Mouse (Mus musculus) hindbrain, embryonic 15.5 days (tissue): ENCODE measurements around the gene Dap. TPM values are rescaled to one million over a fixed set of nuclear protein-coding genes. Genes with fewer than 3 reads are reported as not detected.

ENCODE experiments used
- ATAC-seq: fragments of 200-750 bp; cut with Nextera tagmentation; 2 replicates; pipeline ENCODE4 v1.8.0; 2017; ENCODE audit warnings: low read depth, moderate number of reproducible peaks, moderate TSS enrichment; ENCODE audit not compliant: low FRiP score
- H3K27ac ChIP-seq: fragments of 300-500 bp; sonication (generic); replicated peaks from 2 replicates; pipeline ENCODE4 v1.5.1; 2015; ENCODE audit warnings: mild to moderate bottlenecking, inconsistent platforms
- H3K27me3 ChIP-seq: fragments of 300-500 bp; sonication (generic); 2 replicates; pipeline ENCODE4 v1.6.1; 2015; ENCODE audit warnings: control low read depth, inconsistent platforms
- H3K36me3 ChIP-seq: fragments of 300-500 bp; sonication (generic); 2 replicates; pipeline ENCODE4 v1.6.1; 2015; ENCODE audit warnings: control low read depth, inconsistent platforms
- H3K4me1 ChIP-seq: fragments of 300-500 bp; sonication (generic); replicated peaks from 2 replicates; pipeline ENCODE4 v1.6.1; 2015; ENCODE audit warnings: control low read depth, inconsistent platforms
- H3K4me2 ChIP-seq: fragments of 300-500 bp; sonication (generic); 2 replicates; pipeline ENCODE4 v1.6.1; 2015; ENCODE audit warnings: moderate library complexity, mild to moderate bottlenecking, inconsistent platforms
- H3K4me3 ChIP-seq: fragments of 300-500 bp; sonication (generic); 2 replicates; pipeline ENCODE4 v1.5.1; 2015; ENCODE audit warnings: mild to moderate bottlenecking, inconsistent platforms
- H3K9ac ChIP-seq: fragments of 300-500 bp; sonication (generic); 2 replicates; pipeline ENCODE4 v1.6.1; 2015; ENCODE audit warnings: inconsistent platforms
- H3K9me3 ChIP-seq: fragments of 300-500 bp; sonication (generic); 2 replicates; pipeline ENCODE4 v1.6.1; 2016; ENCODE audit warnings: control low read depth, inconsistent platforms
- WGBS: fragments of 180-500 bp; shearing (Covaris S2); methylation state at CpG from one replicate; pipeline ENCODE4 v1.1.7; 2015; 5-methylcytosine and 5-hydroxymethylcytosine counted together
- polyA plus RNA-seq: library from polyadenylated mRNA; unstranded; fragments of >200 nt; fragmentation: Nextera tagmentation; extraction: Ambion mirVana; gene quantifications from 2 replicates; pipeline ENCODE4 v1.2.1, GENCODE M21; 2015

Gene Dap
- polyA plus RNA-seq, 1 experiment from 2014 or later: 30.4 TPM

DNA sequence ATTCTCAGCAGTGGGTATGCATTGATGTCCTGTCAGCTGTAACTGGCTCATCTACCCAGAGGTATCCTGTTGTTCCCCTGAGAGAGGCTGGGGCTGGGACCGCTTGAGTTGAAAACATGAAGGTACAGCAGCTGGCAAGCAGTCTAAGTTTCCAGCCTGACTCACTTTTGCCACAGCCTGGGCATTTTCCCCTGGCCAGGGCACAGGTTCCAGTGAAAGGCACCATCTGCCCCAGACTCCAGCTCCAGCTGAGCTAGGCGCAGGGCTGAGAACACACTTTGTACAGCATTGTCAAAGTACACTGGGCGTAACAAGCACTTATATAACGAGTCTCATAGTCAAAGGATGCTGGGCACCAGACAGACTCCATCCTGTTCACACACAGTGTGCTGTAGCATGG, 29.8 kb downstream of the Dap start:
- no peak overlapping the region for H3K9ac ChIP-seq
- H3K36me3 ChIP-seq: no peaks in the 10 kb centered on the region
- 78% methylated on average over 4 of the region's 4 CpGs for WGBS

DNA sequence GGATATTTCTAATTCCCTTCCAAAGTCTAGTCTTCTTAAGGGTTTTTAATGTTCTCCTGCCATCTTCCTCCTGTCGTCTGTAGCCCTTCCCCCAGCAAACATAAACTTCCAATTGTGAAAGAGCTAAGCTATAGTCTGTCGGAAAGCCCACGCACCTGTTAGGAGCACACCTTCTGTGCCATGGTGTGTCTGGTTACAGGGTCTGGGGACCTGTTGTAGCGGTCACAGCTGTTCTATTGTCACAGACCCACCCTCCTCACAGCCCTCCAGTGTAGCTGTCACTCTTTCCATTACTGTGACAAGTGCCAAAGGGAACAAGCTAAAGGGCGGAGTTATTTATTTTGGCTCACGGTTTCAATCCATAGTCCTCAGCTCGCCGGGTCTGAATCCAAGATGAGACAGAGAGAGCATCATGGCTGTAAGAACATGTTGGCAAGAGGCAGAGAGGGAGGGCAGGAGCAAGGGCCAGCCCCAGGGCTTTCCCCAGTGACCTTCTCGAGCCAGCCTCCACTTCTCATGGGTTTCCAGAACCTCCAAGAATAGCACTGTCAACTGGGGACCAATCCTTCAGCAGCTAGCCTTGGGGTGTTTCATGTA, 30.9 kb downstream of the Dap start:
- Histone ChIP-seq H3K4me1 (0 out of 2 replicates have a peak, but pooled peaks cover 10% of the 10 kb centered on the region), H3K27ac (no peak overlapping the region), H3K4me2 (no peak overlapping the region), H3K9ac (no peak overlapping the region), H3K36me3 (no peaks in the 10 kb centered on the region), H3K9me3 (no peaks in the 10 kb centered on the region), H3K4me3 (no peak overlapping the region), H3K27me3 (no peaks in the 10 kb centered on the region)
- ATAC-seq: no peak
- WGBS: 88% methylated on average over 9 of the region's 9 CpGs

More for the DNA sequence above, 29.8 kb downstream of the Dap start:
- Histone ChIP-seq H3K9me3 (no peaks in the 10 kb centered on the region), H3K4me2 (no peak overlapping the region), H3K4me3 (no peak overlapping the region), H3K4me1 (0 out of 2 replicates have a peak, but pooled peaks cover 10% of the 10 kb centered on the region), H3K27ac (no peak overlapping the region), H3K27me3 (no peaks in the 10 kb centered on the region)
- ATAC-seq: no peak

DNA sequence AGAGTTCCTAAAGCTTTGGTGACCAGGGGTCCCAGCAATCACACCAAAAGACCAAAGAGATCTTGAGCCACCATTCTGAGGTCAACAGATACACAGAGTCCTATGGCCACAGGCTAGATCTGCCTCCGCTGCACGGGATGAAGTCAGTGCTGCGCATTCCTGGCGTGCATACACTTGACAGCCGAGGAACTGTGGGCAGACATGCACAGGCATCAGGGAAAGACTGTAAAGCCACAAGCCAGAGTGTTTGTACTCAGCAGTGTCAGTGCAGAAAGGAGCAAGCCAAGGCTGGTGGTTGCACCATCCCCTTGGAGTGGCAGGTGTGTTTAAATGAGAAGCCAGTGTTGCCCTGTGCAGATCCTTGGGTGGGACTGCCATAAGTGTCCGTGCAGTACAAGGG, 31.6 kb downstream of the Dap start:
- no peak overlapping the region for H3K9ac ChIP-seq
- no peak overlapping the region for H3K27ac ChIP-seq
- H3K27me3 ChIP-seq: no peaks in the 10 kb centered on the region
- no peaks in the 10 kb centered on the region for H3K9me3 ChIP-seq
- no peak for ATAC-seq
- 0 out of 2 replicates have a peak, but pooled peaks cover 5% of the 10 kb centered on the region for H3K4me1 ChIP-seq
- 86% methylated on average over 6 of the region's 6 CpGs for WGBS
- no peak overlapping the region for H3K4me2 ChIP-seq
- no peak overlapping the region for H3K4me3 ChIP-seq
- no peaks in the 10 kb centered on the region for H3K36me3 ChIP-seq

DNA sequence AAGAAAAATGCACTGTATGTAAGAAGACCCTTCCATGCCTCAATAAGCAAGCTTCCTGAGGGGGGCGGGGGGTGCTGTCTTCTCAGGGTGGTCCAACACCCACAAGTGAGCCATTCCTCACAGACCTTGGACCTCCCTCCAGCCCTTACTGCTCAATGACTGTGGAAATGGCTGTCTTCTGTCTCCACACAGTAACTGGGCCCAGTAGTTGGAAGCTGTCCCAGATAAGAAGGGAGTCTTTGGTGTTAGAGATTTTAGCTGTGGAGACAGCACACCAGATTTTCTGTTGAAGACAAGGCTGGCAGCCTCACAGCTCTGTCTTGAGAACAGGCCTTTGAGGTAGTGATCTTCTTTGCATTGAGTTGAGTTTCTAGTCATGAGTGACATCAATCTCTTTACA, 33.2 kb downstream of the Dap start:
- H3K4me2 ChIP-seq: no peak overlapping the region
- H3K27ac ChIP-seq: no peak overlapping the region
- no peaks in the 10 kb centered on the region for H3K27me3 ChIP-seq
- ATAC-seq: no peak
- H3K9ac ChIP-seq: no peak overlapping the region
- H3K4me3 ChIP-seq: no peak overlapping the region
- H3K4me1 ChIP-seq: 0 out of 2 replicates have a peak, but pooled peaks cover 4% of the 10 kb centered on the region
- WGBS: 100% methylated on average over 1 of the region's 1 CpGs
- H3K9me3 ChIP-seq: no peaks in the 10 kb centered on the region
- H3K36me3 ChIP-seq: no peaks in the 10 kb centered on the region

DNA sequence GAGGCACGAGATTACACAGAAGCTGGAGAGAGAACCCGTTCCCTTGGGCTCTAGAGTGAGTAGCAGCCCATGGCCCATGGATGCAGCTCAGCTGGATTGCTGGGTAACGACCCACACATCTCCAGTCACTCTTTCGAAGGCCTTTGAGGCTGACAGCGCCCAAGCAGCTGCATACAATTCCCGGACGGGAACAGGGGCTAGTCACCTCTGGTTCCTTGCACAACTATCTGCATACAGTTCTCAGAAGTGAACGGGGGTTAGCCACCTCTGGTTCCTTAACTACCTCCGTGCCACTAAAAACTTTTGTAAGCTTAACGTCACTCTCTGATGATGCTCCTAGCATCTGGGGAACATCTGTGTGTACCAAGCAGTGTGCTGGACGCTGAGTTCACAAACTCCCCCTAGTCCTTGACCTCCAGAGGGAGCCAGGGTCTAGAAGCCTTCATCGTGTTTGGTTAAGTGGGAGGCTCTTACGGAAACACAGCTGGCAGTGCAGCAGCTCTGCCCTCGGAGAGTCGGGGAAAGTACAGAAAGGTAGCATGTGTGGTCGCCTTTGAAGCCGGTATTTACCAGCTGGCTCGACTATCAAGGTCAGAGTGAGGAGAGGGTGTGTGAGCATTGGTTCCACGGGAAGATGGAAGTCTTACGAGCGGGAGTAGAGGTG, 34.0 kb downstream of the Dap start:
- Histone ChIP-seq H3K36me3 (no peaks in the 10 kb centered on the region), H3K4me3 (no peak overlapping the region), H3K4me2 (no peak overlapping the region), H3K27ac (no peak overlapping the region), H3K9me3 (no peaks in the 10 kb centered on the region), H3K27me3 (no peaks in the 10 kb centered on the region), H3K9ac (no peak overlapping the region), H3K4me1 (no peaks in the 10 kb centered on the region)
- 81% methylated on average over 21 of the region's 21 CpGs for WGBS
- no peak for ATAC-seq

DNA sequence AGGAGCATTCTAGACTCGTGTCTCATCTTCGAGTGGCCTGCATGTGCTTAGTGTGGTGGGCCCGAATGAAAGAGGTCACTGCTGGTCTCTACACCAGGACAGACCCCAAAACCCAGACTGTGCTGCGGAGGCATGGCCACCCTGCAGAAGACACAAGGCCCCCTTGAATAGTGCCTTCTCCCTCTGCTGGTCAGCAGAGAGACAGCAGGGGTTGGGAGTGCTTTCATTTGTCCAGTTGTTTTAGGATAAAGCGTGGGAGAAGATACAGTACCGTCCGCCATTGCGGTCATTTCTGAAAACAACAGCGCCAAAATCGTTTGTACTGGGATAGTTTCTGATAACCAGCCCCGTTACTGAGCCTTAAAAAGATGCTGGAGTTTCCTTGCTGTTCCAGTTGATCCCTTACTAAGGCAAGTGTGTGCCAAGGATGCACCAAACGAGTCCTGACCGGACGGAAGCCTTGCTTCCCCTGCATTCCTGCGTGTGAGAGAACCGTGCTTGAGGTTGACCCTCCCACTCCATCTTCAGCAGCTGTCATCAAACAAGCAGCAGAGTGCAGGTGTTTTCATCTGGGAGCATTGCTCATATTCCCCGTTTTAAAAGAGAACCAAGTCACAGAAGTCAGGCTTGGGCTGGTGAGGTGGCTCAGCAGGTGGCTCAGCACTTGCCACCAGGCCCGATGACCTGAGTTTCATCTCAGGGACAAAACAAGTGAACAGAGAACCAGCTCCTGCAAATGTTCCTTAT, 34.8 kb downstream of the Dap start:
- Histone ChIP-seq H3K27ac (no peak overlapping the region), H3K4me3 (no peak overlapping the region), H3K9me3 (no peaks in the 10 kb centered on the region), H3K36me3 (no peaks in the 10 kb centered on the region), H3K4me1 (no peaks in the 10 kb centered on the region), H3K4me2 (no peak overlapping the region), H3K27me3 (no peaks in the 10 kb centered on the region), H3K9ac (no peak overlapping the region)
- no peak for ATAC-seq
- 91% methylated on average over 18 of the region's 18 CpGs for WGBS

DNA sequence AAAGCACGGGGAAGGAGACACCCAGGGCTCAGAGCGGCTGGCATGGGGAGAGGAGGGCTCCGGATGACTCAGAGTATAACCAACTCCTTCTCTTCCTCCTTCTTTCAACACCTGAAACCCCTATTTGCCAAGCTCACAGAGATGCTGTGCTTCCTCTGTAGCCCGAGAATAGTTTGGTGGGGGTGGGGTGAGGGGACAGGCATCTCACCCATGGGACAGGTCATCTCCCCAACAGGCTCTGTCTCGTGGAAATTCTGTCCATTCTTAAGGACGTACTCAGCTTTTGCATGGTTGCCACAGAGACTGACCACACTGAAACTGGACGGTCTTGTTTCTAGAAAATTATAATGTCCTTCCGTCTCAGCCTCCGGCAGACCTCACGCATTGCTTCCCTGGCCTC, 37.0 kb downstream of the Dap start:
- H3K9me3 ChIP-seq: no peaks in the 10 kb centered on the region
- no peak overlapping the region for H3K9ac ChIP-seq
- H3K4me2 ChIP-seq: no peak overlapping the region
- no peaks in the 10 kb centered on the region for H3K27me3 ChIP-seq
- 79% methylated on average over 10 of the region's 10 CpGs for WGBS
- no peak overlapping the region for H3K4me3 ChIP-seq
- H3K4me1 ChIP-seq: no peaks in the 10 kb centered on the region
- H3K27ac ChIP-seq: no peak overlapping the region
- ATAC-seq: no peak
- no peaks in the 10 kb centered on the region for H3K36me3 ChIP-seq

DNA sequence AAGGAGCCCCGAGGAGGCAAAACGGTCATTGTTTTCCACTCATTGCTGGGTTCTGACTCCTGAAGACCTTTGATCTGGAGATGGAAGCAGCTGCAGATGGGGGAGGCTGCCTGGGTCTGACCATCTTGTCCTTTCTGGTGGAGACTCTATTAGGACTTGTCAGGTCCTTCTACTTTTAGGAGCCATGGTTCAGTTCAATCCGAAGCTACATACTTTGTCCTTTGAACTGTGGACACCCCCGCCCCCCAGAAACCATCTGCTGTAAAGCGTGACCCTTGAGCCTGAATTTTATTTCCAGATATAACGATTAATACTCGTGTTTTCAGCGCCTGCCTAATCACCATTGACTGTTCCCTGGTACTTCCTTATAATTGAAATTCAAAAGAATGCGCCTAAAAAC, 38.2 kb downstream of the Dap start:
- no peaks in the 10 kb centered on the region for H3K36me3 ChIP-seq
- H3K4me3 ChIP-seq: no peak overlapping the region
- no peak for ATAC-seq
- no peak overlapping the region for H3K27ac ChIP-seq
- H3K4me2 ChIP-seq: no peak overlapping the region
- no peaks in the 10 kb centered on the region for H3K27me3 ChIP-seq
- no peaks in the 10 kb centered on the region for H3K9me3 ChIP-seq
- H3K9ac ChIP-seq: no peak overlapping the region
- 73% methylated on average over 9 of the region's 9 CpGs for WGBS
- H3K4me1 ChIP-seq: no peaks in the 10 kb centered on the region

DNA sequence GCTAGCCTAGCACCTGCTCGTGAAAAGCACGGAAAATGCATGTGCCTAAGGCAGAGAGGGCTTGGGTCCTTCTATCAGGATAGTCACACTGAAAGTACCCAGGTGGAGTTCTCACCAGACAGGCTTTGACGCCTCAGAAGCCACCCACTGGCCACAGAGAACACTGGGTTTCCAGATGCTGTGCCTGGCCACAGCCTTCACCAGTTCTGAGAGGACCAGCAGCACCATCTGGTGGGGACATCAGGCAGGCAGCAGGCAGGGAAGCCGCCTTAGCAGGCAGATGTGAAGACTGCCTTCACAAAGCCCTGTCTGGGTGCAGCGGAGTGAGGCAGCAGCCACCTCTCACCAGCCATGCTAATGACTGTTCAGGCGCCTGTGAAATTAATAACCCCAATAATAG, 40.7 kb downstream of the Dap start:
- H3K27me3 ChIP-seq: no peaks in the 10 kb centered on the region
- H3K27ac ChIP-seq: no peak overlapping the region
- no peaks in the 10 kb centered on the region for H3K4me1 ChIP-seq
- no peaks in the 10 kb centered on the region for H3K9me3 ChIP-seq
- H3K36me3 ChIP-seq: no peaks in the 10 kb centered on the region
- H3K9ac ChIP-seq: no peak overlapping the region
- peak; percentile 93 for ATAC-seq
- no peak overlapping the region for H3K4me2 ChIP-seq
- H3K4me3 ChIP-seq: no peak overlapping the region
- WGBS: 28% methylated on average over 6 of the region's 6 CpGs

DNA sequence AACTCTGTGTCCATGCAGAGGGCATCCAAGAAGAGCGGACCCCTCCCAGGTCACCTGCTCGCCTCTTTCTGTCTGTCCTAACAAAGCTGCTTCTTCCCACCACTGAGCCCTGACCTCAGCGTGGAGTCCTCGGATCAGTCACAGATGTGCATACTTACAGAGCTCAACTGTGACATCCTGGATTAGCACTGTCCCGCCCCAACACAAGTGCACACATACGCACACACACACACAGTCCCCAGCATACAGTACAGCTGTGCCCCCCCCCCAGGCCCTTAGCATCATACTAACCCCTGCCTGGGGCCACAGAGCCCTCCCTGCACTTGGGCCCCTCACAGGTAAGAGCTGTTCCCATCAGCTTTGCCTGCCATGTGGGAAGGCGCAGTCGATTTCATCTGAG, 41.3 kb downstream of the Dap start:
- Histone ChIP-seq H3K27me3 (no peaks in the 10 kb centered on the region), H3K4me1 (no peaks in the 10 kb centered on the region), H3K4me3 (no peak overlapping the region), H3K9ac (no peak overlapping the region), H3K4me2 (no peak overlapping the region), H3K9me3 (no peaks in the 10 kb centered on the region), H3K36me3 (no peaks in the 10 kb centered on the region), H3K27ac (no peak overlapping the region)
- peak; percentile 45; the same call in 1 of the 2 replicates for ATAC-seq
- WGBS: 90% methylated on average over 8 of the region's 8 CpGs

DNA sequence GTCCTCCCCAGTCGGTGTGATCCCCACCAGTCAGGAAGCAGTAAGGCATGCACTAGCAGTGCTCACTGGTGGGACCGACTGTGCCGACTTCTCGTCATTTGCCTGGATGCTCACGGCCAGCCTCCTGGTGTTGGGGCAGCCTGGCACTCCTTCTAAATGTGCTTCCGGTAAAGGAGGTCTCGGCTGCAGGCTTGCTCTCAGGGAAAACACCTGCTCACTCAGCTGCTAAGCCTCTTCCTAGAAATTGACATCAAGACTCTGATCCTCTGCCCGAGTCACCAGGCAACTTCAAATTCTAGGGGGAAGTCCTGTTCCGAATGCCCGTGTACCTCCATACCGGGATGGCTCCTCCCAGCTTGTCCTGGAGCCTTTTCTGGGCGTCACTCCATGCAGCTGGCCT, 41.7 kb downstream of the Dap start:
- H3K4me1 ChIP-seq: no peaks in the 10 kb centered on the region
- no peak overlapping the region for H3K4me3 ChIP-seq
- 87% methylated on average over 12 of the region's 12 CpGs for WGBS
- no peak overlapping the region for H3K9ac ChIP-seq
- ATAC-seq: no peak
- H3K27ac ChIP-seq: no peak overlapping the region
- H3K9me3 ChIP-seq: no peaks in the 10 kb centered on the region
- no peaks in the 10 kb centered on the region for H3K27me3 ChIP-seq
- H3K36me3 ChIP-seq: no peaks in the 10 kb centered on the region
- H3K4me2 ChIP-seq: no peak overlapping the region

DNA sequence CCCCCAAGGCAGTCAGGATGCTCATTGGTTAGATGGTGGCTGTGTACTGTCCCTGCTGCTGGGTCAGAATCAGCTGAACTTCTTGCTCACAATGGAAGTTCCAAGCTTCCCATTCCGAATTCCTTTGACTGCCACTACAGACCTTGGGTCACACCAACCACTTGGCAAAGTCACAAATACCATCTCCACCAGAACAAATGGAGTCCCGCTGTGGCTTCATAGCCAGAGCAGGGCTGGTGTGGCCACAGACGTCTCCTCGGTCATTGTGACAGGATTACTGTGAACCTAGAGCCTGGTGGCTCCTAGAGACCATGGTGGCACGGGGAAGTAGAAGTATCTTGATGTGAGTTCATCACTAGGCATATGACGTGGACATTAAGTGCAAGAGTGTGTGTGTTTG, 44.0 kb downstream of the Dap start:
- no peak for ATAC-seq
- Histone ChIP-seq H3K9ac (no peak overlapping the region), H3K27me3 (no peaks in the 10 kb centered on the region), H3K9me3 (no peaks in the 10 kb centered on the region), H3K4me1 (no peaks in the 10 kb centered on the region), H3K27ac (no peak overlapping the region), H3K4me2 (no peak overlapping the region), H3K36me3 (no peaks in the 10 kb centered on the region), H3K4me3 (no peak overlapping the region)
- 83% methylated on average over 6 of the region's 6 CpGs for WGBS
